20 mouse cellular contexts compared by ENCODE assay signal in genomic region chr5:72329453-72329852, GRCm38 (mm10).
DNase-seq lines count a peak whose midpoint lies in the region; ATAC-seq lines count a peak whose summit lies in the region.
"Had no signal": no experiment of that assay in that cellular context is flagged by ENCODE, and none has a peak within 500 bp of the region (broad histone marks: within the 10 kb centered on the region; RNA-seq: fewer than 3 reads in every experiment).

No protein-coding gene starts in this region.

- no peak overlapping the region for H3K4me2 ChIP-seq in forebrain, embryonic 14.5 days (ENCODE audit: low read length)
- no peak overlapping the region for H3K4me2 ChIP-seq in neural tube, embryonic 11.5 days (ENCODE audit: low read depth)
- H3K4me2 ChIP-seq in neural tube, embryonic 15.5 days: no peak overlapping the region
- H3K4me2 ChIP-seq in embryonic facial prominence, embryonic 13.5 days: peak overlapping the region; percentile 18; the same call in 1 of the 2 replicates
- H3K4me2 ChIP-seq: stomach, embryonic 15.5 days had no signal

- H3K27me3 ChIP-seq in forebrain, embryonic 14.5 days (replicated peaks; ENCODE audit: control insufficient read depth, insufficient read depth, low read length): no peaks in the 10 kb centered on the region
- no peaks in the 10 kb centered on the region for H3K27me3 ChIP-seq in forebrain, embryonic 10.5 days (ENCODE audit: poor library complexity, severe bottlenecking)
- no peaks in the 10 kb centered on the region for H3K27me3 ChIP-seq in neural tube, embryonic 11.5 days (ENCODE audit: control insufficient read depth, insufficient read depth, low read length)
- H3K27me3 ChIP-seq in neural tube, embryonic 15.5 days (replicated peaks): no peaks in the 10 kb centered on the region
- no peaks in the 10 kb centered on the region for H3K27me3 ChIP-seq in embryonic facial prominence, embryonic 13.5 days
- H3K27me3 ChIP-seq: stomach, embryonic 15.5 days had no signal

- no peaks in the 10 kb centered on the region for H3K9me3 ChIP-seq in forebrain, embryonic 14.5 days (replicated peaks; ENCODE audit: control insufficient read depth, low read length)
- H3K9me3 ChIP-seq in forebrain, embryonic 10.5 days: no peaks in the 10 kb centered on the region
- no peaks in the 10 kb centered on the region for H3K9me3 ChIP-seq in neural tube, embryonic 11.5 days (ENCODE audit: control insufficient read depth, low read length)
- no peaks in the 10 kb centered on the region for H3K9me3 ChIP-seq in neural tube, embryonic 15.5 days (replicated peaks)
- H3K9me3 ChIP-seq in embryonic facial prominence, embryonic 13.5 days: no peaks in the 10 kb centered on the region
- H3K9me3 ChIP-seq: stomach, embryonic 15.5 days had no signal

- DNase-seq in forebrain, embryonic 14.5 days (ENCODE audit: low spot score): peak; percentile 38
- DNase-seq in forebrain, embryonic 10.5 days (ENCODE audit: extremely low spot score, low spot score): no peak
- DNase-seq in neural tube, embryonic 11.5 days (ENCODE audit: low spot score): peak; percentile 26
- DNase-seq in adrenal gland, adult 8-10 months: no peak
- DNase-seq in layer of hippocampus, postnatal 36 days: no peak
- DNase-seq in urinary bladder, postnatal 10 days (ENCODE audit: low spot score): no peak
- DNase-seq: cerebellum, postnatal 25 days; gastrocnemius, adult 2 months; heart, adult 2 months; kidney, adult 11 months; kidney, postnatal 14 days; left cerebral cortex, postnatal 4 days; lung, postnatal 36 days; spleen, adult 18-20 months had no signal

- peaks cover 6% of the 10 kb centered on the region; the same call in 1 of the 2 replicates for H3K4me1 ChIP-seq in forebrain, embryonic 14.5 days (ENCODE audit: control insufficient read depth, insufficient read depth, low read length)
- H3K4me1 ChIP-seq in forebrain, embryonic 10.5 days: peaks cover 12% of the 10 kb centered on the region
- H3K4me1 ChIP-seq in neural tube, embryonic 11.5 days (ENCODE audit: control insufficient read depth, insufficient read depth, low read length): no peaks in the 10 kb centered on the region
- H3K4me1 ChIP-seq in neural tube, embryonic 15.5 days: peaks cover 6% of the 10 kb centered on the region; the same call in 1 of the 2 replicates
- H3K4me1 ChIP-seq in embryonic facial prominence, embryonic 13.5 days: peaks cover 20% of the 10 kb centered on the region
- H3K4me1 ChIP-seq: stomach, embryonic 15.5 days had no signal

- peak; percentile 54; the same call in 1 of the 2 replicates for ATAC-seq in forebrain, embryonic 14.5 days
- no peak for ATAC-seq in neural tube, embryonic 11.5 days (ENCODE audit: insufficient read depth, low FRiP score, low TSS enrichment)
- ATAC-seq in neural tube, embryonic 15.5 days (ENCODE audit: low FRiP score): no peak; the same call in 1 of the 2 replicates
- peak; percentile 80; the same call in 1 of the 2 replicates for ATAC-seq in embryonic facial prominence, embryonic 13.5 days (ENCODE audit: insufficient number of reproducible peaks, insufficient read depth, low FRiP score, low TSS enrichment, low read depth)
- ATAC-seq: hindbrain, embryonic 16.5 days had no signal

- H3K36me3 ChIP-seq in forebrain, embryonic 14.5 days (ENCODE audit: control insufficient read depth, insufficient read depth, low read length): no peaks in the 10 kb centered on the region
- H3K36me3 ChIP-seq in forebrain, embryonic 10.5 days (replicated peaks): no peaks in the 10 kb centered on the region
- no peaks in the 10 kb centered on the region for H3K36me3 ChIP-seq in neural tube, embryonic 11.5 days (ENCODE audit: control insufficient read depth, insufficient read depth, low read length)
- no peaks in the 10 kb centered on the region for H3K36me3 ChIP-seq in neural tube, embryonic 15.5 days
- no peaks in the 10 kb centered on the region for H3K36me3 ChIP-seq in embryonic facial prominence, embryonic 13.5 days
- H3K36me3 ChIP-seq: stomach, embryonic 15.5 days had no signal

- no peak overlapping the region for H3K9ac ChIP-seq in forebrain, embryonic 14.5 days (ENCODE audit: low read length)
- H3K9ac ChIP-seq in neural tube, embryonic 11.5 days (ENCODE audit: low read length): no peak overlapping the region
- H3K9ac ChIP-seq in neural tube, embryonic 15.5 days (replicated peaks): no peak overlapping the region
- H3K9ac ChIP-seq in embryonic facial prominence, embryonic 13.5 days: no peak overlapping the region
- H3K9ac ChIP-seq: liver, embryonic 14.5 days; stomach, embryonic 15.5 days had no signal

- 49% methylated on average over 8 of the region's 8 CpGs for WGBS in forebrain, embryonic 14.5 days
- 62% methylated on average over 8 of the region's 8 CpGs for WGBS in forebrain, embryonic 10.5 days
- WGBS in neural tube, embryonic 11.5 days: 49% methylated on average over 8 of the region's 8 CpGs
- WGBS in neural tube, embryonic 15.5 days: 59% methylated on average over 8 of the region's 8 CpGs
- 21% methylated on average over 8 of the region's 8 CpGs for WGBS in embryonic facial prominence, embryonic 13.5 days

- H3K27ac ChIP-seq in forebrain, embryonic 14.5 days (ENCODE audit: low read depth, low read length): no peak overlapping the region
- no peak overlapping the region for H3K27ac ChIP-seq in forebrain, embryonic 10.5 days
- no peak overlapping the region for H3K27ac ChIP-seq in neural tube, embryonic 11.5 days (ENCODE audit: low read depth, low read length)
- H3K27ac ChIP-seq in neural tube, embryonic 15.5 days (replicated peaks): no peak overlapping the region
- H3K27ac ChIP-seq in embryonic facial prominence, embryonic 13.5 days: peak overlapping the region; percentile 22; the same call in 1 of the 2 replicates
- H3K27ac ChIP-seq: gastrocnemius, adult 2 months; heart, adult 2 months; liver, embryonic 14.5 days; stomach, embryonic 15.5 days had no signal

- H3K4me3 ChIP-seq in forebrain, embryonic 14.5 days (ENCODE audit: low read depth, low read length): no peak overlapping the region
- no peak overlapping the region for H3K4me3 ChIP-seq in forebrain, embryonic 10.5 days
- H3K4me3 ChIP-seq in neural tube, embryonic 11.5 days (ENCODE audit: low read depth, low read length): no peak overlapping the region
- no peak overlapping the region for H3K4me3 ChIP-seq in neural tube, embryonic 15.5 days (replicated peaks)
- no peak overlapping the region for H3K4me3 ChIP-seq in embryonic facial prominence, embryonic 13.5 days
- H3K4me3 ChIP-seq: erythroblast, embryonic 14.5 days; gastrocnemius, adult 2 months; heart, adult 2 months; stomach, embryonic 15.5 days had no signal

Comparison
In these comparisons a context has a peak if more than half of its experiments do, and no peak if none do; other contexts are left out.
1. DNase-seq: peak in forebrain, embryonic 14.5 days (single experiment) and neural tube, embryonic 11.5 days (single experiment); none in forebrain, embryonic 10.5 days (single experiment), adrenal gland, adult 8-10 months (single experiment), layer of hippocampus, postnatal 36 days (0 of 2) and urinary bladder, postnatal 10 days (single experiment).
2. ATAC-seq: peak in forebrain, embryonic 14.5 days (single experiment) and embryonic facial prominence, embryonic 13.5 days (single experiment); none in neural tube, embryonic 11.5 days (single experiment) and neural tube, embryonic 15.5 days (single experiment).